ENCODE assay signal across 25 mouse cellular contexts in genomic region chr1:178182251-178182650, GRCm38 (mm10).
"Had no signal": no experiment of that assay in that cellular context is flagged by ENCODE, and none has a peak within 500 bp of the region (broad histone marks: within the 10 kb centered on the region; RNA-seq: fewer than 3 reads in every experiment).

No protein-coding gene starts in this region.

- H3K4me2 ChIP-seq: heart, embryonic 11.5 days; heart, embryonic 13.5 days; heart, embryonic 15.5 days; hindbrain, embryonic 13.5 days; hindbrain, embryonic 15.5 days; kidney, embryonic 15.5 days; limb, embryonic 13.5 days; limb, embryonic 15.5 days; liver, embryonic 12.5 days had no signal

- H3K27me3 ChIP-seq: heart, embryonic 13.5 days; heart, embryonic 15.5 days; hindbrain, embryonic 13.5 days; hindbrain, embryonic 15.5 days; kidney, embryonic 15.5 days; limb, embryonic 13.5 days; limb, embryonic 15.5 days; liver, embryonic 12.5 days had no signal

- ATAC-seq: hindbrain, postnatal 0 days; intestine, postnatal 0 days; liver, embryonic 12.5 days had no signal

- H3K9ac ChIP-seq: heart, embryonic 13.5 days; heart, embryonic 15.5 days; hindbrain, embryonic 13.5 days; hindbrain, embryonic 15.5 days; kidney, embryonic 15.5 days; limb, embryonic 13.5 days; limb, embryonic 15.5 days; liver, embryonic 12.5 days; liver, embryonic 14.5 days had no signal

- H3K4me3 ChIP-seq: heart, adult 2 months; heart, embryonic 13.5 days; heart, embryonic 15.5 days; hindbrain, embryonic 13.5 days; hindbrain, embryonic 15.5 days; kidney, embryonic 15.5 days; limb, embryonic 13.5 days; limb, embryonic 15.5 days; liver, embryonic 12.5 days had no signal

- H3K27ac ChIP-seq: heart, adult 2 months; heart, embryonic 13.5 days; heart, embryonic 15.5 days; hindbrain, embryonic 13.5 days; hindbrain, embryonic 15.5 days; hindbrain, postnatal 0 days; kidney, embryonic 15.5 days; kidney, postnatal 0 days; limb, embryonic 13.5 days; limb, embryonic 15.5 days; liver, embryonic 12.5 days; liver, embryonic 14.5 days had no signal

- H3K36me3 ChIP-seq: heart, embryonic 13.5 days; heart, embryonic 15.5 days; hindbrain, embryonic 13.5 days; hindbrain, embryonic 15.5 days; kidney, embryonic 15.5 days; limb, embryonic 13.5 days; limb, embryonic 15.5 days; liver, embryonic 12.5 days had no signal

- H3K9me3 ChIP-seq: heart, embryonic 13.5 days; heart, embryonic 15.5 days; hindbrain, embryonic 13.5 days; hindbrain, embryonic 15.5 days; kidney, embryonic 15.5 days; limb, embryonic 13.5 days; limb, embryonic 15.5 days; liver, embryonic 12.5 days had no signal

- DNase-seq: gastrocnemius, postnatal 14 days; gastrocnemius, postnatal 36 days; heart, adult 11 months; heart, adult 2 months; heart, postnatal 14 days; heart, postnatal 36 days; kidney, adult 2 months; kidney, adult 9 months; kidney, postnatal 14 days; kidney, postnatal 36 days; layer of hippocampus, adult 9-11 months; left cerebral cortex, postnatal 4 days had no signal

- H3K4me1 ChIP-seq: heart, embryonic 15.5 days; hindbrain, embryonic 13.5 days; kidney, embryonic 15.5 days; limb, embryonic 13.5 days; limb, embryonic 15.5 days had no signal
